Mouse (Mus musculus): ENCODE data around the gene Ttll5.

Ttll5 gene

GRCm38 (mm10) chr12:85839371-85840000 is 15.0 kb downstream of the Ttll5 start:
- no peak for ATAC-seq (ENCODE audit: low TSS enrichment)

GRCm38 (mm10) chr12:85848164-85848958 is 23.9 kb downstream of the Ttll5 start:
- peak; percentile 73 for ATAC-seq (ENCODE audit: low TSS enrichment)

- ATAC-seq (ENCODE audit: low TSS enrichment), result no peak
These were observed 26.2 kb downstream of the Ttll5 start for GRCm38 (mm10) chr12:85850661-85851060.

- ATAC-seq (ENCODE audit: low TSS enrichment), result peak; percentile 44; the same call in 1 of the 2 replicates
These were observed 29.4 kb downstream of the Ttll5 start for GRCm38 (mm10) chr12:85853836-85854235.

- peak; percentile 31; the same call in 1 of the 2 replicates for ATAC-seq (ENCODE audit: low TSS enrichment)
These were observed 29.8 kb downstream of the Ttll5 start for GRCm38 (mm10) chr12:85854271-85854670.

GRCm38 (mm10) chr12:85857300-85857699 is 32.8 kb downstream of the Ttll5 start:
- no peak for ATAC-seq (ENCODE audit: low TSS enrichment)

GRCm38 (mm10) chr12:85859111-85859510 is 34.7 kb downstream of the Ttll5 start:
- no peak for ATAC-seq (ENCODE audit: low TSS enrichment)

GRCm38 (mm10) chr12:85859511-85860189 is 35.2 kb downstream of the Ttll5 start:
- no peak for ATAC-seq (ENCODE audit: low TSS enrichment)

GRCm38 (mm10) chr12:85862514-85862913 is 38.1 kb downstream of the Ttll5 start:
- no peak for ATAC-seq (ENCODE audit: low TSS enrichment)

- ATAC-seq (ENCODE audit: low TSS enrichment), result peak; percentile 67; the same call in 1 of the 2 replicates
These were observed 41.1 kb downstream of the Ttll5 start for GRCm38 (mm10) chr12:85865526-85865925.

GRCm38 (mm10) chr12:85866624-85867023 is 42.2 kb downstream of the Ttll5 start:
- ATAC-seq (ENCODE audit: low TSS enrichment), result no peak

GRCm38 (mm10) chr12:85867125-85867524 is 42.7 kb downstream of the Ttll5 start:
- no peak for ATAC-seq (ENCODE audit: low TSS enrichment)

- ATAC-seq (ENCODE audit: low TSS enrichment), result peak; percentile 89
These were observed 45.0 kb downstream of the Ttll5 start for GRCm38 (mm10) chr12:85869423-85869822.

- peak; percentile 92 for ATAC-seq (ENCODE audit: low TSS enrichment)
These were observed 55.3 kb downstream of the Ttll5 start for GRCm38 (mm10) chr12:85879631-85880314.

- ATAC-seq (ENCODE audit: low TSS enrichment), result no peak
These were observed 60.6 kb downstream of the Ttll5 start for GRCm38 (mm10) chr12:85885024-85885423.

GRCm38 (mm10) chr12:85890054-85890453 is 65.6 kb downstream of the Ttll5 start:
- no peak for ATAC-seq (ENCODE audit: low TSS enrichment)

- no peak for ATAC-seq (ENCODE audit: low TSS enrichment)
These were observed 79.5 kb downstream of the Ttll5 start for GRCm38 (mm10) chr12:85903986-85904385.

- ATAC-seq (ENCODE audit: low TSS enrichment), result no peak
These were observed 81.2 kb downstream of the Ttll5 start for GRCm38 (mm10) chr12:85905666-85906065.

GRCm38 (mm10) chr12:85907896-85908295 is 83.4 kb downstream of the Ttll5 start:
- ATAC-seq (ENCODE audit: low TSS enrichment), result no peak

GRCm38 (mm10) chr12:85910811-85911210 is 86.4 kb downstream of the Ttll5 start:
- ATAC-seq (ENCODE audit: low TSS enrichment), result no peak

- ATAC-seq (ENCODE audit: low TSS enrichment), result no peak
These were observed 88.4 kb downstream of the Ttll5 start for GRCm38 (mm10) chr12:85912712-85913504.

Data from frontal cortex, adult (tissue).